Mouse (Mus musculus) G1E (cell line): ENCODE measurements at regions not wholly inside any gene's neighbourhood (a gene's known extent, or its start where the extent isn't known, plus 50 kb on each side); places are given as distances from the start of the nearest gene placed in this dataset.

Source experiments
- CTCF ChIP-seq: IDR thresholded peaks from 2 replicates; pipeline ENCODE4 v1.5.1; 2012; ENCODE audit warnings: low read depth, low read length, inconsistent platforms, mixed read lengths
- GATA1 ChIP-seq: IDR thresholded peaks from 2 replicates; pipeline ENCODE4 v1.6.1; 2012; ENCODE audit warnings: borderline replicate concordance, low read length, inconsistent platforms, mixed read lengths
- GATA2 ChIP-seq: IDR thresholded peaks from 2 replicates; pipeline ENCODE4 v1.6.1; 2012; ENCODE audit warnings: low read depth, low read length, inconsistent platforms, borderline replicate concordance
- POLR2AphosphoS5 ChIP-seq: IDR thresholded peaks from 2 replicates; pipeline ENCODE4 v1.6.1; 2012; ENCODE audit warnings: low read depth, low read length, inconsistent platforms; ENCODE audit not compliant: insufficient replicate concordance
- TAL1 ChIP-seq: conservative IDR thresholded peaks from 2 replicates; pipeline ENCODE4 v1.6.1; 2012; ENCODE audit warnings: low read depth, low read length, inconsistent platforms, mixed read lengths

DNA sequence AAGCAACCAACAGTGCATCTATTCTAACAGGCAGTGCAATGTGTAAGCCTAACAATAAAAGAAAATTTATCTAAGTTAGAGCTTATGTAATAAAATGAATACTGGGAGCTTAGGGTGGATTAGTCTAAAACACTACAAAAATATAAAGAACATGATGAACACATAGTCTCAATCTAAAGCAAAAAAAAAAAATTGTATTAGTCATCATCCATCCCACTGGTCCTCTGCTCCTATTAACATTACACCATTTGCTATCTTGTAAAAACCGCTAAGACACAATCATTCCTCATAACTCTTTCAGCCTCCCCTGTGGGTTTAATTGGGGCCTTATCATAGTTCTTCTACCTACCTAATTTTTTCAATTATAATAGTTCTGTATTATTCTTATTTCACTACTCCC, 539.9 kb upstream of the Rag2 start:
- TF ChIP-seq CTCF (no peak), TAL1 (no peak), POLR2AphosphoS5 (no peak), GATA1 (no peak), GATA2 (no peak)
